Mouse (Mus musculus) urinary bladder, postnatal 14 days (tissue): ENCODE results near the gene Nmt2.

Experiments
- DNase-seq: peaks from one replicate; pipeline ENCODE4 v3.0.0; 2021; ENCODE audit warnings: low spot score

Nmt2 gene

DNA sequence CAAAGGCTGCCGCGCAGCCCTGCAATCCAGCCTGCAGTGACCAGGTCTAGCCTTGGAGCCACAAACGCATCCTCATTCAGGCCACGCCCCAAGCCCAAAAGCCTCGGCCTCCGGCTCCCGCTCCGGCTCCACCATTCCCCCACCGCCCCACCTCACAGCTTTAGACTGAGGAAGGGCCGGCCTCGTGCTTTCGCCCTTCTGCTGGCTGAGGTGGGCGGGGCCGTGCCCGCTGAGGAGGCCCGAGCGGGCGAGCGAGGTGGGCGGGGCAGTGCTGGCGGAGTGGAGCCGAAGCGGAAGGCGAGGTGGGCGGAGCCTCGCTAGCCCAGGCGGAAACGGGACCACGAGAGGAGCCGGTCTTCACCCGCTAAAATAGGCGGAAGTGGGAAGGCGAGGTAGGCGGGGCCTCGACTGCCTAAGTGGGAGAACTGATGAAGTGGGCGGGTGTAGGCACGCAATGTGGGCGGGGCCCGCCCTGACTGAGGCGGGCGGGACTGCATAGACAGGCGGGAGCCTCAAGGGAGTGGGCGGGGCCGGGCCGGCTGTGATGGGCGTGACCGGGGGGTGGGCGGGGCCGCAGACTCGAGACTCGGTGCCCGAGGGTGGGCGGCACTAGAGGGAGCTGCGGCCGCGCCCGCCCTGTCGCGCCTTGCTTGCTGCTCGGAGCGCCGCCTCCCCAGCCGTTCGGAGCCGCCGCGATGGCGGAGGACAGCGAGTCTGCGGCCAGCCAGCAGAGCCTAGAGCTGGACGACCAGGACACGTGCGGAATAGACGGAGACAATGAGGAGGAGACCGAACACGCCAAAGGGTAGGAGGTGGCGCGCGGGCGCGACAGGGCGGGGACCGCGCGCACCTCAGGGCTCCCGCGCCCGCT lies at the start of gene Nmt2:
TSS of gene Nmt2 (plus strand) at position 611 of the 871 bp plus-strand sequence.
- DNase-seq, result peak; percentile 100

DNA sequence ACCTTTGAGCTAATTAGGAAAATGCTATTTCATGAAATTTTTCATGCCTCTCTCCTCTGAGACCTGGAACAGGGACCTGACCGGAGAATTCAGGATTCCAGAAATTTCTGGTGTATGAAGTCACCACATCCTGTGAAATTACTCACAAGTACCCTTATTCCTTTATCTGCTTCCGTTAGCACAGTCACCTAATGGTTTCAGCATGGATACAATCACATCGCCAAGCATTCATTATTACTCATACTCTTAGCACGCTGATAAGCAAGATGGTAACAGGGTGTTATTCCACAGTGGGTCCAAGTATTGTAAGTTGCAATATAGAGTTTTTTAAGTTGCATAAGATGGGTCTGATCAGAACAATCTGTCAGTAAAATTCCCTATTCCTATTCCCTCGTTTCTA lies 44.8 kb upstream of the Nmt2 start:
- DNase-seq, result no peak

DNA sequence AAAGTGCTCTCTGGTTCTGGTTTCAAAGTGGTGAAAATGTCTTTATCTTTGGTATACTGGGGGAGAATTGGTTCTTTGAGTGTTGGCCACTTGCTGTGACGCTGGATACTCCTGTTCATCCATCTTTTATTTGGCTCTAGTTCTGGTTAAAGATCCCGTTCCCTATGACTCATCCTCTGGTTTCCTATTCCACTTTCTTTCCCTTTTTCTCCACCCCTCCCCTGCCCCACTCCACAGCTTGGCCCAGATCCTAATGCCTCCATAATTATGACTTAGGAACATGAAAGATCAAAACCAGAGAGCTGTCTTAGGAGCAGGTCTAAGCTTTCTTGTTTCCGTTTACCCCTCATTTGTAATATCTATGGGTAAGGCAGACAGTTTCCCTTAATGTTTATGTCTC lies 39.8 kb upstream of the Nmt2 start:
- DNase-seq, result no peak

DNA sequence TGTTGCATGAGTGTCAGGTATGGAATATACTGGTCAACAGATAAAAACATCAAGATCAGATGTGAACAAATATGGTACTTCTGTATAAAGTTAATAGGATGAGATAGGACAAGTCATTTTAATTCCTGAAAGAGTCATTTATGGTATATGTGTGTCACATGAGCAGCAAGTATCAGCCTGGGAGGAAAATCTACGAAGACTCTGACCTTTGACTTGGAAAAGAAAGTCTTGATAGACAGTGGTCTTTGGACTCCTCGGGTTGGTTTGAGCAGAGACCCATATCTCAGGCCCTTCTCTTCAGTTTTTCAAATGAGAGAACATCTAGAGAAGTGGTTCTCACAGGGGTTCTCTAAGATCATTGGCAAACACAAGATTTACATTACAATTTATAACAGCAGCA lies 32.7 kb upstream of the Nmt2 start:
- DNase-seq, result no peak

DNA sequence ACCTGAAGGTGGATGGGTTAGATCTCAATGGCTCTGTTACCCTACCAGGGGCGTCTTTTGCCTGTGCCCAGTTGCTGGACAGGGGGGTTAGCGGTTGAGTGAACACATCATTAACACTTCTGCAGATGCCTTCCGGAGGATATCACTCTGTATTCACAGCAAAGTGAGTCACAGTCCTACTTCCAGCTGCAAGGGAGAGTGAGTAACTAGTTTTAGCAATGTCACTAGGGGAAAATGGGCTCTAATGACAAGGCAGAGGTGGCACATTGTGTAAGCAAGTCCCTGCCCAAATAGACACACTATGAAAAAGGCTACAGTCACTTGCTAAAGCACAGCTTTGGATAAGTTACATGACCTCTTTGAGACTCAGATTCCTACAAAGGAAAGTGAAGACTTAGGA lies 17.5 kb upstream of the Nmt2 start:
- no peak for DNase-seq

DNA sequence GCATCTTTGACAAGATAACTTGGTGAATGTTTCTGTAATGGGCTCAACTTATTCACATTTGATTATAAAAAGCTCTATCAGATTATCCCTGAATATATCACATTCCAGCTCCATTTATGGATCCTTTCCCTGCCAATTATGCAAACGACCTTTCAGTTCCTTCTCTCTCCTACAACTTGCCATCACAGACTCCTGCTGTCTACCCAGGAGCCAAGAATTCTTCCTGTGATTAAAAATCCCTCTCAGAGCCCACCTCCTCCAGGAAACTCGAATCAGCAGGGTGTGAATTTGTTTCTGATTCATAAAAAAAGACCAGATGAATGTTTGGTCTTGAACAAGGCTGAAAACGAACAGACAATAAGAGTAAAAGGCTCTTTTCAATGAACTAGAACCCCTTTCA lies 16.1 kb upstream of the Nmt2 start:
- no peak for DNase-seq

DNA sequence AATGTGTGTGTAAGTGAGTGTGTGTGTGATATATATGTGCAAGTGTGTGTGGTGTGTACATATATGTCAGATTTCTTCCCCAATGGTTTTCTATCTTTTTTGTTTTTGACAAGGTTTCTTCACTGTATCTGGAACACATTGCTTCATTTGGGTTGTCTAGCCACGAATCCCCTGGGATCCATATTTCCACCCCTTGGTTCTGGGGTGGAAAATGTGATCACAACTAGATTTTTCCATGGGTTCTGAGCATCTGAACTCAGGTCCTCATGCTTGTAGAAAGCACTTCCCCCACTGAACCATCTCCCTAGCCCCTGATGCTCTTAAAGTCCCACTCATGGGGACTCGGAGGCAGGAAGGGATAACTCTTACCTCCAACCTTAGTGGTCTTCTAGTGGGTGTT lies 10.7 kb upstream of the Nmt2 start:
- no peak for DNase-seq

DNA sequence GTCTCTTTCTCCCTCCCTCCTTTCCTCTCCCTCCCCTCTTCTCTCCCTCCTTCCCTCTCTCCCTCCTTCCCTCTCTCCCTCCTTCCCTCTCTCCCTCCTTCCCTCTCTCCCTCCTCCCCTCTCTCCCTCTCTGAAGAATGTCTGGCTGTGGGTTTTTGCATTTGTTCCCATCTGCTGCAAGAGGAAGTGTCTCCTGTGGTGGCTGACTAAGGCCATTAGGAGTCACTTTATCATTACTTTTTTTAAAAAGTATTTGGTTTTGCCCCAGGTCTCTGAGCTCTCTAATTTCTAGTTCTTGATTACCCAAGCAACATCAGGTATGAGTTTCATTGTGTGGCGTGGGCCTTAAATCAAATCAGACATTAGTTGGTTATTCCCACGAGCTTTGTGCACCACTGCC lies 7.9 kb upstream of the Nmt2 start:
- no peak for DNase-seq

DNA sequence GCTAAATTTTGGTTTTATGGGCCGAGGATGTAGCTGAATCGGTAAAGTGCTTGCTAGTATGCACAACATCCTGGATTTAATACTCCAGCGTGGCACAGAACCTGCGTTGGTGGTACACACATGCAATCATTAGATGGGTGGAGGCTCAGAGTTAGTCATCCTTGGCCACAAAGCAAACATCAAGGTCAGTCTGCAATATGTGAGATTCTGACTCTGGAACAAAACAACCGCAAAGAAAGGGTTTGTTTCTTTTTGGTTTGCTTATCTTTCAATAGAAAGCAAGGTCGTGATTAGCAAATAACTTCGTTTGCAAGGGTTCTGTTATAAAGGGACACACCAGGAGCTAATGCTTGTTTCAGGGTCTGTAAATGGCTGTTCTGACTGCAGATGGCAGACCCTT lies 6.5 kb upstream of the Nmt2 start:
- no peak for DNase-seq

DNA sequence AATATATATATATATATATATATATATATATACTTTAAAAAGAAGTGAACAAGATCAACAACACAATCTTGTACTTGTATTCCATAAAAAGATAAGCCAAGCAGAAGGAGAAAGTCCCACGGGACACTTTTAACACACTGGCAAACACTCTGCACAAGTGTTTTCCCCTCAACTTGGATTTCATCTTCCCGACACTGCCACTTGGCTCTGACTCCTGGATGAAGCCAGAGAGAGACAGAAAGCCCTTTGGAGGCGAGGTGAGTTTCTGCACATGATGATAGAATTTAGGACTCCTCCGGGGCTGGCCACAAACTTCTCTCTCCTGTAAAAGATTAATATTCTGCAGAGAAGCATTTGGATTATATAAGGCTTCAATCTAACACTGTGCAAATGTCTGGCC lies 2.7 kb upstream of the Nmt2 start:
- no peak for DNase-seq

DNA sequence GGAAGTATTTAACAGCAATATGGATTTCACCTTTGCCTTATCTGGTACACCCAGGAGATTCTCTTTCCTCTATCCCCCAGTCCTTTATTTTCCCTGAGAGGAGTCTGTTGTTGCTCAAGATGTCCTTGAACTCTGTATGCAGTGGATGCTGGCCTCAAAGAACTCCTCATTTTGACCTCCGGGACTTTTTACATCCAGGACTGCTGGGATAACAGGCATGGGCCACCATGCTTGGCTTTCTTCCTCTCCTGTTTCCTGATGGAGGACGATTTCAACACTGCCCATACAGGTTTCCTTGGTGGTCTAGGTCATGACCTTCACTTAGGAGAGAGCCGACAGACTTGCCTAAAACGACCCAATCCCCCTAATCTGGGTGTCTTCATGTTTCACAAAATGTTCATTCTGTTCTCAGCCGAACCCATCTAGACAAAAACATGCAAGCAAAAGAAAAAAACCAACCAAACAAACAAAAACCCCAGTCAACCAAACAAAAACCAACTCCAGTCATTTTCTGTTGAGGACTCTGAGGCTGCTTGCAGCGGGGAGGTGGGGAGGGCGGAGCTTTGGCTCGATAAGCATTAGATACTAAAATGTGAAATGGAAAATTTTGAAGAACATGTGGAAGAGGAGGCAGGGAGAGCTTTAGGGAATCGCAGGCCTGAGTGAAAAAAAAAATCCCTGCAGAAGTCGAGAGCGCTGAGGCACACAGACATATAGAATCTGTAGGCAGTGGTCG lies 978 bp upstream of the Nmt2 start:
- DNase-seq, result peak; percentile 41

DNA sequence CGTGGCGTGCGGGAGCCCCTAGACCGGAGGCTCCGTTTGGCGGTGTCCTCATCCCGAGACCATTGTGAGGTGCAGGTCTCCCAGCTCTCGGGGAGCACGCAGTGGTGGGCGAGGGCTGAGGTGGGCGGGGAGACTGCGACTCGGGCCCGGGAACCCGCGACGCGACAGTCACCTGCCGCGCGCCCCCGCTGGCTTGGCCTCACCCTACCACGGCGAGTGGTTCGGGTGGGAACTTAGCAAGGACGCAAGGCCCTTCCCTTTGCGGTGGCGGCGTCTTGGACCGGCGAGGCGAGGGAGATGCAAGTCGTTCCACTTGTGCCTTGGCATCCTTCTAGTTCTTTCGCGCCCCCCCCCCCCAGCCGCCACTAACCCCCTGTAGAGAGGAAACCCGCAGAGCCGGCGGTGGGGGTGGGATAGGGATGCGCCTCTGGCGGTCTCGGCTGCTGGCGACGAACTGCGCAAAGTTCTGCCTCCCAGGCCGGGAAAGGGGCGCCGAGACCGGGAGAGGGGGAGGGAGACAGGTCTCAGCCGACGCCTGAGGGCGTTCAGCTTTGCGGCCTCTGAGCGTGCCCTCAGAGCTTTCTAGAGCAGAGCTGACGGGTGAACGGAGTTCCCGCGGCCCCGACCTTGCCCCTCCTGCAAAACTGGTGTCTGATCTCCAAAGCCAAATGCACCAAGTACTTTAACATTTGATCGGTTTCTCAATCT lies 615 bp downstream of the Nmt2 start:
- DNase-seq, result peak; percentile 41

DNA sequence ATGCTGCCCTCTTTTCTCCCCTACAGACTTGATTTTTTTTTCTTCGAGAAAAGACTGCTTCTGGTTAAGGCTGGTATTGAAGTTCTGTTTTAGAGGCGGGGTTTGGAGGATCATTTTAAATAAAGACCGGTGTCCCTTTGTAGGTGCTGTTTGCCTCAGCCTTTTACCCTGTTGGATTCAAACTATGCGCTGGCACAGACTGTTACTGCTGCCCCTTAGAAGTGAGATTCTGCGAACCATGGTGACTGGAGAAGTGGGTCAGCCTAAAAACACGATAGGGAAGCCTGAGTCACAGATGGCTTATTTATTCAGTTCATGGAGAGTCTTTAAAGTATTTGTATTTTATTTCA lies 1.1 kb downstream of the Nmt2 start:
- no peak for DNase-seq

DNA sequence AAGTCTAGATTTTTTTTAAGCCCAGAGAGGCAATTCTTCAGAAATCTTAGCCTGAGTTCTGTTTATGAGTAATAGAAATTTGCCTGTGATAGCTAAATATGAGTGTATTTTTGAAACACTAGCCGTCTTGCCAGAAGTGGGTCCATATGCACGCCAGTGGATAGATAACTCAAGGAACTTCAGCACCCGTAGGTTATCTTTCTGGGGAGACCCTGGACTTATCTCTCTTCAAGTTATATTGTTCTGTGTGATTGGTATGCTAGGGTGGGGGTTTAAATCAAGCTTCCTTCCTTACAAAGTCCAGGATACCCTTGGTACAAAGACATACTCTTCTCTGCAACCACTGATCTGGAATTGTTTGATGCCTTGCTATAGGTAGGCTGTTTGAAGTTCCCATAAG lies 1.7 kb downstream of the Nmt2 start:
- no peak for DNase-seq

DNA sequence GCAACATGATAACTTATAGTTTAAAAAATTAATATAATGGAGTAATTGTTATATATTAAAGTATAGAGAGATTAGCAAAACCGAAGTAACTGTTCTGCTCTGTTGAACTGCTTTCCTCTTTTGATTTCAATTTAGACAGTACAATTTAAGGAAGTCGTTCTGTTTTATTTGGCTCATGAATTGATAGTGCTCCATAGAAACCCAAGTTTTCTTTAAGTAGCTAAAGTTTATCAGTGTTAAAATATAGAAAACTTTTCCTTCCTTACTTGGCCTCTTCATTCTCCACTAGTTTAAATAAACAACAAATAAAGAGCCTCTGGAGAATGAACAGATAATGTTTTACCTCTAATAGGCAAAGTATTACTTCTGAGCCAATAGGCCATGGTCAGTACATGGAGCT lies 2.2 kb downstream of the Nmt2 start:
- no peak for DNase-seq

DNA sequence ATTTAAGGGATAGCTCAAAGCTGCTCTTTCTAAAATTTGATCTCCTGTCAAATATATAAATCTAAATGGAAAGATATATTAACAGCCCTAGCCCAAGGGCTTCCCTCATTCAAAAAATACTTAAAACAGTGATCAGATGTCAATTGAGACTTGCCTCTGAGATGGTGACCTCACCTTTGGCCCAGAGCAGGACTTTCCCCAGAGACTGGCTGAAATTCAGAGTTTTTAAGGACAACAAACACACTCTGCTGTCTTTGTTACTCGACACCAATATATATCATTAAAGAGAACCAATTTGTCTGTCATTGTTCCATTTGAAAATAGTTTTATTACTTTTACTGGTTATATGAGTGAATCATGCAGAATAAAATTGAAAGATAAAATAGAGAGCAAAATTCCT lies 5.6 kb downstream of the Nmt2 start:
- DNase-seq, result no peak

DNA sequence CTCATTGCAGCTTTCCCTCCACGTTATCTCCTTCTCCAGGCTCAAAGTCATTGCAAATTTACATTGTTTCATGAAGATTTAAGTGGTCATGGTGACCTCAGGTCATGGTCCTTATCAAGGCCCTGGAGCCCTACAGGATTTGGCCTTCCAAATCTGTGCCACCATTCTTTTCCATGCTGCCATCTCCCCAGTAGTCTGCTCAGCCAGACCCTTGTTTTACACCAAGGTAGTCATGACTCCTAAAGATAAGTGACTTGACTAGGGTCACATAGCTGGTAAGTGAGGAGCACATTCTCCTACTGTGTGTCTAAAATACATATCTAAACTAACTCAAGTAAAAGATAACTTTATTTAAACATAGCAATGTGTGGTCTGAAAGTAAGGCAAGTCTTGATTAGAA lies 8.2 kb downstream of the Nmt2 start:
- DNase-seq, result no peak

DNA sequence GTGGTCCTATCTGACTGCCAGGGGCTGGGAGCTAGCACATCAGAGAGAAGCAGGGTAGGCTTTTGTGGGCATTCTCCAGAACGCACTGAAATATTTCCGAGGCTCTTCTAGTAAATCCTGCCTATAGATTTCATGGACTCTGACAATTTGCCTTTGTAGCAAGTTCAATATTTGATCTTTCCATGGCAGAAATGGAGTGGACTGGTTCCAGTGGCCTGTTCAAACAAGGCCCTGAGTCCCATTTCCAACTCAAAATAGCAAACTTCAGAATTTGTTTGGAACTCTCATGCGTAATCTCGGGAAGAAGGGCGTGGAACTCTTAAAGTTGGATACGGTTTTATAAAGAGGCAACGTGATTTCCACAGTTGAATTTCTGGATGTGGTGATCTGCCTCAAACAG lies 11.8 kb downstream of the Nmt2 start:
- no peak for DNase-seq

DNA sequence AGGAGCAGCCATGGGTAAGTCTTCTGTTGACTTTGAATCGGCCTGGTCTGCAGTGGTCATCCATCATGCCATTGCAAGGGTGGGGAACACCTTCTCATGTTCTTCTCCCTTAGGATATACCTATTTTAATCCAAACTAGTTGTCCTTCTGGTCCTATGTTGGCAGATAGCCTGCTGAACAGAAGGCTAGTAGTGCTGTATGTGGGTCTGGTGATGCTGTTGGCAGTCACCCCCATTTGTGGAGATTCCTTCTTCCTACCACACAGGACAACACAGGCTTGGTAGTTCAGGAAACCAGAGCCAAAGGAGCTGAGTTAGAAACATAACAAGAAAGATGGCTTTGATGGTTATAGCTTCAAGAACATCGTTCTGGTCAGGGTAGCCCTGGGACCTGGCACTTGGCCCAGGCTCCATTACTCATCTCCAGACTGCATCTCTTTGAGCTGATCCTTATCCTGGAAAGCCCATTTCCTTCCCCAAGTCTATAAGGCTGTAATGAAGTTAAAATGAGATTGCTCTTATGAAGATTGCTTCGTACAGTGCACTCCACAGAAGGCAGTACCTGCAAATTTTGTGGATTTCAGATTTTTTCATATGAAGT lies 21.5 kb downstream of the Nmt2 start:
- peak; percentile 56 for DNase-seq

DNA sequence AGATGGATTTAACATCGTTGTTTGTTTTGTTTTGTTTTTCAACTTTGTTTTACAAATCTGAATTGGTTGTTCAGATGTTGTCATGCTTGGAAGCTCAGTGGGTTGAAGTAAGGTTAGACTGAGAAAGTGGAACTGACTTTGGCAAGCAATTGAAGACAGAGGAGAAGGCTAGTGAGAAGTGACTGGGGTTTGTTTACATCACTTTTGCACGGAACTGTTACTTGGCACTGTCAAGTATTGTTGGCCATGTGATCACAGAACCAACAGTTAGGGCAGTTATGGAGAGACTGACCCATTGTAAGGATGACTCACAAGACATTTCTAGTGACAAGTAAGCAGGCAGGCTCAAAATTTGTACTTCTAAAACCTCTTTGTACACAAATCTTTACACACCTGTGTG lies 39.1 kb downstream of the Nmt2 start:
- DNase-seq, result no peak

DNA sequence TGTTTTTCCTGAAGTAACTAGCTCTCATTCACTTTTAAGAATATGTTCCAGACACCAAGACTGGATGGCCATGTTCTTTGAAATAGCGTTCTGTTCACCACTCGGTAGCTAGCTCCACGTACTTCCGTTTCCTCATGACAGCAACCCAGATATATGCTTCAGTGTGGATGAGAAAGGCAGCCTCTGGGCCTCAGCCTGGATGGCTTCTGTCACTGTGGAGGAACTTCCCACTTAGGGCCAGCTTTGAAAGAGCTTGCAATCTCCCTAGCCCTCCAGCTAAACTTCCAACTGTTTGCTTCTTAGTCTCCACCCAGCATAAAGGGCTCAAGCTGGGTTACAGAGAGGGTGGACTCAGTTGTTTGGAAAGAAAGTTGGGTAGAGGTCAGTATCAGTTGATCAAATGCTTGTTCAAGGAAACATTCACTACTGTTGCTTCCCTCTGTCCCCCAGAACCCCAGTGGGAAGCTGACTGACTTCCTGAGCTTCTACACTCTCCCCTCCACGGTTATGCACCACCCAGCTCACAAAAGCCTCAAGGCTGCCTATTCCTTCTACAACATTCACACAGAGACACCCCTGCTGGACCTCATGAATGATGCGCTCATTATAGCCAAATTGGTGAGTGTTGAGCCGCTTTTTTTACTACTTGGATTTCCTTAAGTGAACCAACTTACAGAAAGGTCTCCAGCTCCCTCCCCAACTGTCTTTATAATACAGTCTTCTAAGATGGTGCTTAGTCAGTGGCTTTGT lies 40.5 kb downstream of the Nmt2 start:
- no peak for DNase-seq

DNA sequence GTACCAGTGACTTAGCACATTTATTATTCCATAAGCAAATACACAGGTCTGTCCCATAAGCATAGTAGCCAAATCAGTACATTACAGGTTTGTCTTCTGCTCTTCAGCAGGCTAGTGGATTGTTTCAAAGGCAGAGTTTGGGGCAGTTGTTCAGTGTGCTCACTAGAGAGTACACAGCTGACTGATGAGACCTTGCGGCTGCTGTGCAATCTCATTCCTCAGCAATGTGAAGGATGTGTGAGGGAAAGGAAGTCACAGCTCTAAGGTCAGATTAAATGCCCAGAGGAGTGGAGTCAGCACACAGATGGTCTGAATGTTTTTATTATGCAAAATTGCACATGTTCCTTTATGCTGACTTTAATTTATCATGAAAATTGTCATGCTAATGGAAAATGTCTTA lies 42.5 kb downstream of the Nmt2 start:
- no peak for DNase-seq
